Mouse (Mus musculus) T-helper 17 cell (primary cell): ENCODE results near the gene Gpr183.

Experiments used
- in situ Hi-C, 2 experiments: fragments of 300-600 bp; cut with MboI, MseI; formaldehyde crosslinking; loops; 1 replicate in 1 of 2; 2 replicates in 1 of 2; pipeline ENCODE4 v1.15.1; 2025; ENCODE audit warnings: high pct_unique_total_duplicates in 2 of 2

Gene Gpr183

DNA sequence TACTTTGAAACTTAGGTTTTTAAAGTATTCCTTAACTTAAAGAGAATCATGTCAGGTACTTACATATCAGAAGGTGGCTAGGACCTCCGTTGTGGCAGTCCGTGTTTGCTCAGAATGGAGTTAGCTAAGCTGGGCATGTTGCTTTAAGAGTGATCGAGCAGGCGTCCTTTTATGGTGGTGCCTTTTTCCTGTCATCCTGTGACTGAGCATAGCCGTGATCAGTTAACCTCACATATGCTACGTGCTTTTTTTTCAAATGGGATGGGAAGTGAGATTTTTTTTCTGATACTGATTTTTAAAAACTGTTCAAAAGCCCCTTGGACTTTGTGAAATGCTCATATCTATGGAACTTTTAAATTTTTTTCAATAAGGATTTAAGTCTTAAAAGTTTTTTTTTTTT, at the start of gene Gpr183:
TSS of gene Gpr183 (minus strand) at position 206 of the 400 bp plus-strand sequence.
- in situ Hi-C loops = loop anchor here (5.0 kb wide), 1 partner anchor 87 kb away; no protein-coding TSS in a partner anchor

DNA sequence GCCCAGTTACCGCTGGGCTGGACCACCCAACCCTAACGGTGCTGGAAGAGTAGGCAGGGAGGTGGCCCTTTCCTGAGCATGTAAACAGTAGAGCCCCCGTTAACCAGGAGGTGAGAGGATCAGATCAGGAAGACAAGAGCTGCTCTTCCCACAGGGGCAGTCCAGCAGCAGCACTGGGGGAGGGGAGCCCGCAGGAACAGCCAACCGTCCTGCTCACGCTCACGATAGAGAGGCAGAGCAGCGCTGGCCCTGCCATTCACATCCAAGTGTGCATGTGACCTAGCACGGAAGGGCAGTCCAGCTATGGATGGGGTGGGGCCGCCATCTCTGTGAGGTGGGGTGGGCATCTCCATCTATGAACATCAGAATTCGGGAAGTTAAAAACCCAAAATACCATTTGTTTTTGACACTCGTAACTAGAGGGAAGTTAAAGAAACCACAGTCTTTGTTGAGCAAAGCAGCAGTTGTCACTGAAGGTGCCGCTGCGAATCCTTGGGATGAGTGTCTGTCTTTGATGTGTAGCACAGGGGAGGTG, 48.5 kb upstream of the Gpr183 start:
- in situ Hi-C loops = loop anchor here in 1 of 2 experiments (5.0 to 10.0 kb wide), 2 partner anchors 56 to 461 kb away; partner anchors contain the start of gene Zic2

DNA sequence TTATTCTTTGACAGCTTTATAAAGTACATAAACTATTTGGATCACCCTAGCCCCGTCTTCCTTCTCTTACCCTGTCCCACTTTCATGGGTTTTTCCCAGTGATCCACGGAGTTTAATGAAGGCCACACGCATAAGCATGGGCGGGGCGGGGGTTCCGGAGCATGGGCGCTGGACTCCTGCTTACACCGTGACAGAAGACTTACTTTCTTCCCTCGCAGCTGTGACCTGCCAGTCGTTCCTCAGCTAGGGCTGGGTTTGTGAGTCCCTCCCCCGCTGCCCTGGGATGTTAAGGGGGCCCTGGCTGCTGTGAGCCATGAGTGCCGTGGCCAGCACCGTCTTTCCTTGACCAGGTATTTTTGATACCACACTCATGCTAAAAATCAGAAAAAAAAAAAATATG, 47.8 kb upstream of the Gpr183 start:
- in situ Hi-C loops = loop anchor here in 1 of 2 experiments (5.0 to 10.0 kb wide), 2 partner anchors 56 to 462 kb away; partner anchors contain the start of gene Zic2

DNA sequence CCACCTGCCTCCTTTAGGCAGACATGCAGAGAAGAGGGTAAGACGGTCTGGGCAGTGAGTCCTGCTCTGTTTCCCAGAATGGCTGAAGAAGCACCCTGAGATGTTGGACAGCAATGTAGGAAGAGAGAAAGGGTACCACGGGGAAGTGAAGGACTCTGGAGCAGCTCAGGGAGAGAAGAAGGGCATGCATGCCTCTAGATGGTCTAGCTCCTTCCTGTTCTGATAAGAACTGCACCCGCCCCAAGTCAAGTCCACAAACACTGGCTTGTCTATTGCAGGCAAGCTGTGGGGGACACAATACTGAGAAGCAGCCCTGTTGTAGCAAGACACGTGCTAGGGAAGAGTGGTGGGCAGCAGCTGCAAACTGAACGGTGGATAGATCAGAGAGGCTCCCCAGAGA, 47.2 kb upstream of the Gpr183 start:
- in situ Hi-C loops = loop anchor here in 1 of 2 experiments (5.0 to 10.0 kb wide), 2 partner anchors 55 to 463 kb away; partner anchors contain the start of gene Zic2

DNA sequence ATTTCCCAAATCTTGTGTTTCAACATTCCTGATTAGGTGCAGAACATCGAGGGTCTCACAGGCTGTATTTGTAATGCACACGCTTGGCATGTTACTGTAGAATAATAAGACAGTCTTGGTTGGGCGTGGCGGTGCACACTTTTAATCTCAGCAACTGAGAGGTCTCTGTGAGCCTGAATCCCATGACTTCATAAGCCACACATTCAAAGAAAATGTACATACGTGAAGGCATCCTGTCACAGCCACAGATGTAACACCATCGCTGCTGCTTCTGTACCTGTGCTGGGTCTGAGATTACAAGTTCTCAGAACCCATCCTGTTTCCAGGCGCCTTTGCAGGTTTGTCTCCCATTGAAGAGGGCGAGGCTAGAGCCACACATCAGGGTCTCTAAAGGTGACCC, 46.8 kb upstream of the Gpr183 start:
- in situ Hi-C loops = loop anchor here in 1 of 2 experiments (5.0 to 10.0 kb wide), 2 partner anchors 54 to 463 kb away; partner anchors contain the start of gene Zic2

DNA sequence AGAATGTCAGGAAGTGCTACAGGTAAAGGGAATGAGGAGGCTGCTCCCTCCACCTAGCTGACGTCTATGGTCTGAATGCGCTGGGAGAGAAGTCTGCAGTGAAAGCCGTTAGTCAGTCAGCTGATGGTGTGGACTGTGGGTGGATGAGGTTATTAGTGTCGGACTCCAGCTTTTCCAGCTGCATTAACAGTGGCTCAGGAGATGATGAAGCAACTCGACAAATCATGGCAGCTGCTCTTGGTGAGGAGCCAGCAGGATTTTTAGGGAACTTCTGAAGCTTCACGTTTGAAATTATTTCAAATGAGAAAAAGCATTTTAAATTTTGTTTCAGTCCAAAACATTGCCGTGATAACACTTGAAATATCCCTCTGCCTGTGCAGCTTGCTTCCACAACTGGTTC, 45.3 kb upstream of the Gpr183 start:
- in situ Hi-C loops = loop anchor here in 1 of 2 experiments (5.0 to 10.0 kb wide), 2 partner anchors 53 to 464 kb away; partner anchors contain the start of gene Zic2

DNA sequence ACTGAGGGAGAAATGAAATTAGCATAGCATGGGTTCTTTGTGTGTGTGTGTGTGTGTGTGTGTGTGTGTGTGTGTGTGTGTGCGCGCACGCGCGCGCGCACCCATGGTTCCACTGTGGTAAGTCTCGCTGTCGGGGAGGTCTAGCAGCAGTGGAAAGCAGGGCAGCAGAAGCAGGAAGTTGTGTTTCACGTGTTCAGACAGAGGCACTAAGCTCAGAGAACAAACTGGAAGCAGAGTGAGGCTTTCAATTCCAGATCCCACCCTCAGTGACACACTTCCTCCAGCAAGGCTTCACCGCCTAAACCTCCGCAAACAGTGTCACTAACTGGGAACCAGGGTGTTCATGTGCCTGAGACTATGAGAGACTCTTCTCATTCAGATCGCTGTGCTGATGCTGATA, 44.5 kb upstream of the Gpr183 start:
- in situ Hi-C loops = no loop called here

DNA sequence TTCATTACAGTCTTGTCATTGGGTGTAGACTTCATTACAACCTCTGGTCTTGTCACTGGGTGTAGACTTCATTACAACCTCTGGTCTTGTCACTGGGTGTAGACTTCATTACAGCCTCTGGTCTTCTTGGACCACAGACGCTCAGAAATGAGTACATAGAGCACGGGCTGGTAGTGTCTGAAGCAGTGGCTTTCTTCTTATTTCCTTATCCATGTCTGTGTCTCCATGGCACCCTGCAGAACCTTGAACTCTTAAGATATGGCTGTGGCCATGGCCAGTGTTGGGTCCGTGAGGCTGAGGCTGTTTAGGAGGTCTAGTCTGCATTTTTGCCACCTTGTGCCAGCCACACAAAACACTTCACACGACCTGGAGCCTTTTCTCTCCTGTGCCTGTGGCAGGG, 43.3 kb upstream of the Gpr183 start:
- in situ Hi-C loops = no loop called here

DNA sequence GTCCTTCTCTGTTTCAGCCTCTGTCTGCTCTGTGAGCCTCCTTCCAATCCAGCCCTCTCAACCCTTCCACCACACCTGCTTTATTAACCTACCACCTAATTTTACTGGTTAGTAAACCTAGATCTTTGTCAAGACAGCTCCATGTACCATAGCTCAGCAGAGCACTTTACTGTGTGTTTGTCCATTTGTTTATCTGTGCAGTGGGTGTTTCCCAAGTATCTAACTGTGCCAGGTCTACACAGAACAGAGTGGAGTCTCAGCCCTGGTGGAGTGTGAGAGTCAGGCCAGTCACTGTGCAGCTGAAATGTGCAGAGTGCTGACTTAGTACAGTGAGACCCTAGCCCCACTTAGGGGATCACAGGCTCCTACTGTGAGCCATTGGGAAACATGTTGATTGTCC, 38.8 kb upstream of the Gpr183 start:
- in situ Hi-C loops = no loop called here

DNA sequence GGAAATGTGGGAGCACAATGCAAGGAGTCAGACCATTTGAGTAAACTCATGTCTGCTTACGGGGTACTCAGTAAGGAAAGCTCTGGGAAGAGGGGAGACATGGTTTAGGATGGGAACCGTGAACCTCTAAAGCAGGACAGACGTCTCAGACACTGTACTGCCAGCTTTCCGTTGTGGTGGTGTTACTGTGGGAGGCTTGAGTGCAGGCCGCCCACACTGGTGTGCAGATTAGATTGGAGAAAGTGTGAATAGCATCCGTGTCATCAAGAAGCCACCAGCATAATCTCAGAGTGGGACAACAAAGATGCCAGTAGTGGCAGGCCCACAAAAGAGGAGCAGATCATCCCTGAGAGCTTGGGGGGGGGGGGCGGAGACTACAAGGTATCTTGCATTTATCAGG, 37.2 kb upstream of the Gpr183 start:
- in situ Hi-C loops = no loop called here

DNA sequence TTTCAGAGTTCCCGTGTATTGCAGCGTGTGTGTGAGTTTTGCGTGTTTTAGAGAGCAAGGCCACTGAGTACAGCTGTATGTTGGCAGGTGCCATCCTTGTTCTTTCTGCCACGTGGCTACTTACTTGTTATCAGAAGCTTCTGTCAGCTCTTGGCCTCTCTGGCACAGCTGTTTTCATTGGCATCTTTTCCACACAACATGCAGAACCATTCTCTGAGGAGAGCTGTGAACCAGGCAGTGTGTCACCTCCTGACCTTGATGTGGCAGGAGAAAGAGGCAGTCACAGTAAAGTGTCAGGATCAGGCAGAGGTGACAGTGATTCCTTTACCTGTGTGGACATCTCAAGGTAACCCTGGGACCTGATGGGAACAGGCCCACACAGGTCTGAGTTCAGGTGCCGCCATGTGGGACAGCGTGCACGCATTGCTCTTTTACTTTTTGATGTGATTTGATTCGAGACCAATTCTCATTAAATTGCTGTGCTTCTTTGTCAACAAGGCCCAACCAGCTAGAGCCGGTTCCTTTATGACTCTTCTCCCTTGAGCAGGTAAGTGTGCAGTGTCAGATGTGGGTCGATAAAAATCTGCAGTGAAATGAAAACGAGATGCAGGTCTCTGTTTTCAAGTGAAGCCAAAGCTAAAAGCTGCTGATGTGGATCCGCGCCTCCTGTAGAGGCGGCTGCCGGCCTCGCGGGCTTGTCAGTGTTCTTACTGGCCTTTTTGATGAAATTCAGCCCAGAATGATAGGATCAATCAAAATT, 35.5 kb upstream of the Gpr183 start:
- in situ Hi-C loops = no loop called here

DNA sequence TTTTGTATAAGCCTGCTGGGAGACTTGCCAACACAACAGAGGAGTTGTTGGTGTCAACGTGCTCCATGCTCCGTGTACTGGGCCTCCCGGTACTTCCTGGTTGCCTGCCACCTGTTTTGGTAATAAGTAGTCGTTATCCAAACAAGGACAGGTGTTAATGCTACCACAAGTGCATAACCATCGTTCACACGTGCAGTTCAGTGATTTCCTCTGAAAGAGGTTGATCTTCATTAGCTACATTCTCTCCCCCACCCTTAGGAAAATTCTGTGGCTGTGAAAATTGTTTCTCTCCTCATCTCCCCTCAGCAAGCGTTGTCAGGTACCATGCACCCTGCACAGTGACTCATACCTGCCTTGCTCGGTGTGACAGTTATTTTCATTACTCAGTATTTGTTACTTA, 34.5 kb upstream of the Gpr183 start:
- in situ Hi-C loops = no loop called here

DNA sequence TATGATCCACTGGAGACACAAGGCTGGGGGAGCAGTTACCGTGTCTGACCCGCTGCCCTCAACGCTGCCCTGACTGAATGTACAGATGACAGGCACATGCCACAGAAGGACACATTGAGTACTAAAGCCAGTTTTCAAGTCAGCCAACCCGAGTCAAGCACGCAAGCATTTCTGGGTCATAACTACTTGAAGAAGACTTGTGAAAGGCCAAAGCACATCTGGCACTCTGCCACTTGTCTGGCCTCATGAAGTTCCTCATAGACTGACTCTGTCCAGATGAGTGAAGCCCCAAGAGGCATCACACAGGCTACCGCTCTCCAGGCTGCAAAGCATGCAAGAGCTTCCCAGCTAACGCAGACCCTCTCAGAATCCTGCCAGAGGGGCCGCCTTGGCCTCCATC, 31.8 kb upstream of the Gpr183 start:
- in situ Hi-C loops = no loop called here

DNA sequence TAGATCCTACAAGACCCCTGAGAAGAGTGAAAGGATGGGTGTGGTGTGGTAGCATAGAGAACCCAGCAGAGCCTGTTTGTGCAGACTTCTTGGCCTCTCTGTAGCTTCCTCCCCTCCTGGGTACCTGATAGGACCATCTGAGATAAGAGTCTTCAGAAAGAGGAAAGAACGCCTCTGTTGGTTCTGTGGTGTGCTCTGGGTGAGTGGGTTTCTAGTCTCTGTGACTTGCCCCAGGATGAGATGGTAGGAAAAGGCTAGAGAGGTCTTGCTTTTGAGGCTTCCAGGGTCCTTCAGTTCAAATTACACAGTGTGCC, 30.5 kb upstream of the Gpr183 start:
- in situ Hi-C loops = no loop called here

DNA sequence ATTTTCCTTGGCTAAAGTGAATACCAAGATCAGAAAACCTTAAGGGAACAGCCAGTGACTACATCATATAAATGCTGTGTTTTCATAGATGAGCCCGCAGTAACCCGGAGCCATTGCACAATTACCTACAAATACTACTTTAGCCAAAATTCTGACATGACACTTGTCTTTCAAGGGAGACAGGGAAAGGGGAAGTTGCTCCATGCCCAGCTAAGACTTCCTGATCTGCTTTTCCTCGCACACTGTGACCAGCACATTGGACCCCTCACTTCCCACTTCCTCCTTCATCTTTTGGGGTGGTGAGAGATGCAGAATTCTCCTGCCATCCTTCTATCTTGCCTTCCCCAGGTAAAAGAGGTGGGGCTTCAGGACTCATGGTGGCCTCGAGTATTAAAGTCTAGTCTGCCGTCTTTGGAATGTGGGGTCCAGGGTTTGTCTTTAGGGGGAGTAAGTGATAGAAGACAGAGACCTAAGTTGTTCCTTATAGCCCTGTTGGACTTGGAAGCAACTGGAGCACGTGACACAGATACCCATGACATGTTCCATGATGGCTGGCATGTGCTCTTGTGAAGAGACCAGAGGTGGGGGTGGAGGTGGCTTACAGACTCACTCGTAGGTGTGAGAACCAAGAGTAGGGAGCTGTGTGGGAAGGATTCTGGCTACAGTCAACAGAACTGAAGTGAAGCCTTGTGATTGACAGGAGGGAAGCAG, 30.0 kb upstream of the Gpr183 start:
- in situ Hi-C loops = no loop called here

DNA sequence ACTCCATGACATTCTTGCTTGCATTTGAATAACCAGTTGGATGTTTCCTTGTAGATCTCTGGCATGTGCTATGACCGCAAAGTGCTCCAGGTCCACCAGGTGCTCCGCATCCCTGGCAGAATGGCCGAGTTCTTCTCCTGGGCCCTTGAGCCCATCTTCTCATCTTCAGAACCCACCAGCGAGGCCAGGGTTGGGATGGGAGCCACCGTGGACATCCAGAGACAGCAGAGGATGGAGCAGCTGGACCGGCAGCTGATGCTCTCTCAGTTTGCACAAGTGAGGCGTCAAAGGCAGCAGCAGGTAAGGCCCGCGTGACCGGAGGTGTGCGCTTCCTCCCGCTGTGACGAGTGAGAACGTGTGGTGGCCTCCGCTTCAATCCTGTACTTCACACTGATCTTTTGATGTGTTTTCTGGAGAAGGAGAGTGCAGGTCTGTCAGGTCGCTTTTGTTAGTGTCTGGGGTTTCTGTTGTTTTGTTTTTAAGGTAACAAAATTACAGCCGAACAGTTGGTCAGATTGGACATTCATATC, 29.2 kb upstream of the Gpr183 start:
- in situ Hi-C loops = no loop called here

DNA sequence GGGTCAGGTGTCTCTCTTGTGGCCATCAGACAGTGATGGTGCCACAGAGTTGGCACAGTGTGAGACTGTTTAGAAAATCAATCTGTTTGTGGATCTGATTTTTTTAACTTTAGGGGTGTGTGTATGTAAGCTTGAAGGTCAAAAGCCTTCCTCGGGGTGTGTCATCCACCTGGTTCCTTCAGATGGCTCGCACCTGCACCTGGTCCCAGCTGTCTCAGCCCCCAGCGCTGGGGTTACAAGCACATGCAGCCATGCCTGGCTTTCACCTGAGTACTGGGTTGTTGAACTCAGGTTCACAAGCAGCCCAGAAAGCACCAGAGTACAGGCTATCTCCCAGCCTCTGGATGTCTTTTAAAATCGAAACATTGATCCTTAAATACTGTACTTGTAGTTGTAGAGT, 28.6 kb upstream of the Gpr183 start:
- in situ Hi-C loops = no loop called here

DNA sequence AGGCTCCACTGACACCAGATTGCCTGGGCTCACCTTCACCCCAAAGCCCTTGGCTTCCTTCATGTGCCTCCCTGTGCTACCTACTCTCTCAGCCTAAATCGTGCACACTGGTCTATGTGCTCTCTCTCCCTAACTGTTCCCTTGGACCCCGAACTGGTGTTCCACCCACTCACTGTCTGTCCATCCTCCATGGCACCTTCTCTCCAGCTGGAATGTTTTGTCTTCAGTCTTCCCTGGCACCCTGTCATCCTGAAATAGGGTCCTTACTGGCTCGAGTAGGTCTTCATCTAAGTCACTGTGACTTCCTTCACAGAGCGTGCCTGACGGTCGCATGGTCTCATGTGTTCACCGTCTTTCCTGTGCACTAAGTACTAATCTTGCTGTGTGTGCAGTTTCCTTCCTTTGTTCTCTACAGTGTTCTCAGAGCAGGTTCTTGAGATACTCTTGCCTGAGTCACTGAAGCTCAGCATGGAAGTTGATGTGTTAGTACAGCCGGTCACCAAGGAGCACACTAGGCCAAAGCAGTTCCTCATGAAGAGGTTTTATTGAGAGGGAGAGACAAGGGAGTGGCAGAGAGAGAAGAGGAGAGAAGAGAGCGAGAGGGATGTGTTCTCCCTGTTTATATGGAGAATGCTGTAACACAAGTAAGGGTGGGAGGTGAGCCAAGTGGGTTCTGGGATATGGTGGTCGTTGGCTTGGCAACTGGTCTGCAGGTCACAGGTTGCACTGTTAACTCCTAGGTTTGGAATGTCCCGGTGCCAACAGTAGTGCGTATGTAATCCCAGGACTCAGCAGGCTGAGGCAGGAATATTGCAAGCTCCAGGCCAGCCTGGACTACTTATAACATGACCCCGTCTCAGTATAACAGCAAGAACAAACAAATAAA, 27.6 kb upstream of the Gpr183 start:
- in situ Hi-C loops = no loop called here

DNA sequence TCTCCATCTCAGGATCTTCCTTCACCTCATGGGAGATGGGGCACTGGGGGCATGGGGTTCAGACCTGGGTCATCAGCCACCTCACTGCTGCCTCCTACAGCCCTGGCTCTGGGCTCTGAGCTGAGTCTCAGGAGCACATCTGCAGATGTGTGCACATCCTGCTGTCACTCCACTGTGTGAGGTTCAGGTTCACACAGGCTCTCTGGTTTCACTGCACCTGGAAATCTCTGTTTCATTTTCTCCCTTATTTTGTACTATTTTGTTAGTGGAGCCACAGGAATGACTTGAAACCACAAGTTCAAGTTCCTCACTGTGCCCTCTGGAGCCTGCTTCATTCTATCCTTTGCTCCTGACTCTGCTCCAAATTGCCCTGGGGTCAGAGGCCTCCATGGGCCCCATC, 26.9 kb upstream of the Gpr183 start:
- in situ Hi-C loops = no loop called here

DNA sequence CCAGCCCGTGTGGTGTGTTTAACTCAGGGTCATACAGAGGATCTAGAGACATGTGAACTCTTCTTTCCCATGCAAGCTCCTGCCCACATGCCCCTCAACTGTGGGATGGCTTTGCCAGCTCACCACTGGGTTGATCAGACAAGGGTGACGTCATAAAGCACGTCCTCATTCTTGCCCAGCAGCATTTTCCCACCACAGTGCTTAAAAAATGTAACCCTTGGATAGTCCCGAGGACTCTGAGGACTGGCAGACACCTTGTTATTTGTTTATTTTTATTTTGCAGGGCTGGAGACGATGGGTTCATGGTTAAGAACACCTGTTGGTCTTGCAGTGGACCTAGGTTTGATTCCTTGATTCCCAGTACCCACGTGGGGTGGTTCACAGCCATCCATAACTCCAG, 25.9 kb upstream of the Gpr183 start:
- in situ Hi-C loops = no loop called here

DNA sequence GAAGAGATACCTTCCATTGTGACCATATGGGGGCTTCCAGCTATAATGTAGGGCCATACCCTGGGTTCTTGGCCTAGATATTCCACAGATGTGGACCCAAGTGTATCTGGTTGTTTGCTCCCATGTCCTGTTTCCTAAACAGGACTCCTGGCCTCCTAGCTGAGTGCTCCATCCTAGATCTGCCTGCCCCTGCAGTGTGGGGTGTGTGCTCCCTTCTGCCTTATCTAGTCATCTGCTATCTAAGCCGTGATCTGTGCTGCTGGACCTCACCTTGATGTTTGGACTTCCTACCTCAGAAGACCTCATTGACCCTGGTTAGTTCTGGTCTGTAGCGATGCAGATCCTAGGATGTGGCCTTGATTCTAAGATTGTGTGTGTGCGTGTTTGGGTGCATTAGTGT, 24.9 kb upstream of the Gpr183 start:
- in situ Hi-C loops = no loop called here
